Mouse (Mus musculus): ENCODE data around the gene Kcnmb2. TPM values are rescaled to one million over a fixed set of nuclear protein-coding genes. Genes with fewer than 3 reads are reported as not detected.

Kcnmb2 gene
- polyA plus RNA-seq, 1 experiment from 2014 or later: 0.35 TPM

GRCm38 (mm10) chr3:31954213-31954612 is 51.9 kb downstream of the Kcnmb2 start:
- WGBS: 59% methylated on average over 3 of the region's 3 CpGs
- no peaks in the 10 kb centered on the region for H3K36me3 ChIP-seq
- H3K27ac ChIP-seq: no peak overlapping the region

GRCm38 (mm10) chr3:31955004-31955403 is 52.7 kb downstream of the Kcnmb2 start:
- WGBS: 80% methylated on average over 2 of the region's 2 CpGs
- no peaks in the 10 kb centered on the region for H3K27me3 ChIP-seq (ENCODE audit: insufficient read depth, poor library complexity, severe bottlenecking)
- no peak overlapping the region for H3K27ac ChIP-seq
- no peaks in the 10 kb centered on the region for H3K4me1 ChIP-seq
- H3K36me3 ChIP-seq: no peaks in the 10 kb centered on the region
- no peak for DNase-seq (ENCODE audit: low spot score)
- H3K4me3 ChIP-seq: no peak overlapping the region
- no peaks in the 10 kb centered on the region for H3K9me3 ChIP-seq

More at GRCm38 (mm10) chr3:31954213-31954612, 51.9 kb downstream of the Kcnmb2 start:
- H3K9me3 ChIP-seq: no peaks in the 10 kb centered on the region
- no peaks in the 10 kb centered on the region for H3K27me3 ChIP-seq (ENCODE audit: insufficient read depth, poor library complexity, severe bottlenecking)
- DNase-seq (ENCODE audit: low spot score): no peak
- H3K4me3 ChIP-seq: no peak overlapping the region
- no peaks in the 10 kb centered on the region for H3K4me1 ChIP-seq

GRCm38 (mm10) chr3:31959821-31960220 is 57.5 kb downstream of the Kcnmb2 start:
- no peak overlapping the region for H3K4me3 ChIP-seq
- no peaks in the 10 kb centered on the region for H3K4me1 ChIP-seq
- no peaks in the 10 kb centered on the region for H3K36me3 ChIP-seq

GRCm38 (mm10) chr3:31961175-31961574 is 58.9 kb downstream of the Kcnmb2 start:
- no peaks in the 10 kb centered on the region for H3K27me3 ChIP-seq (ENCODE audit: insufficient read depth, poor library complexity, severe bottlenecking)
- H3K4me1 ChIP-seq: 0 out of 2 replicates have a peak, but pooled peaks cover 4% of the 10 kb centered on the region
- no peaks in the 10 kb centered on the region for H3K36me3 ChIP-seq
- WGBS: 71% methylated on average over 3 of the region's 3 CpGs
- H3K27ac ChIP-seq: no peak overlapping the region
- no peaks in the 10 kb centered on the region for H3K9me3 ChIP-seq
- DNase-seq (ENCODE audit: low spot score): no peak
- no peak overlapping the region for H3K4me3 ChIP-seq

More at GRCm38 (mm10) chr3:31959821-31960220, 57.5 kb downstream of the Kcnmb2 start:
- no peak for DNase-seq (ENCODE audit: low spot score)
- WGBS: 72% methylated on average over 5 of the region's 5 CpGs
- Histone ChIP-seq H3K27ac (no peak overlapping the region), H3K9me3 (no peaks in the 10 kb centered on the region), H3K27me3 (ENCODE audit: insufficient read depth, poor library complexity, severe bottlenecking) (no peaks in the 10 kb centered on the region)

GRCm38 (mm10) chr3:31963076-31963475 is 60.8 kb downstream of the Kcnmb2 start:
- no peak for DNase-seq (ENCODE audit: low spot score)
- H3K36me3 ChIP-seq: no peaks in the 10 kb centered on the region
- no peak overlapping the region for H3K27ac ChIP-seq
- WGBS: 87% methylated on average over 3 of the region's 3 CpGs
- no peak overlapping the region for H3K4me3 ChIP-seq
- H3K27me3 ChIP-seq (ENCODE audit: insufficient read depth, poor library complexity, severe bottlenecking): no peaks in the 10 kb centered on the region
- H3K4me1 ChIP-seq: peaks cover 6% of the 10 kb centered on the region
- H3K9me3 ChIP-seq: no peaks in the 10 kb centered on the region

GRCm38 (mm10) chr3:31979661-31980060 is 77.4 kb downstream of the Kcnmb2 start:
- no peak overlapping the region for H3K4me3 ChIP-seq
- WGBS: 21% methylated on average over 3 of the region's 3 CpGs
- no peaks in the 10 kb centered on the region for H3K4me1 ChIP-seq
- no peaks in the 10 kb centered on the region for H3K27me3 ChIP-seq (ENCODE audit: insufficient read depth, poor library complexity, severe bottlenecking)
- no peak for DNase-seq (ENCODE audit: low spot score)
- H3K36me3 ChIP-seq: no peaks in the 10 kb centered on the region
- no peak overlapping the region for H3K27ac ChIP-seq
- H3K9me3 ChIP-seq: no peaks in the 10 kb centered on the region

- no peaks in the 10 kb centered on the region for H3K9me3 ChIP-seq
- 57% methylated on average over 5 of the region's 5 CpGs for WGBS
- H3K4me3 ChIP-seq: no peak overlapping the region
- no peaks in the 10 kb centered on the region for H3K4me1 ChIP-seq
- H3K27me3 ChIP-seq (ENCODE audit: insufficient read depth, poor library complexity, severe bottlenecking): no peaks in the 10 kb centered on the region
- no peaks in the 10 kb centered on the region for H3K36me3 ChIP-seq
- H3K27ac ChIP-seq: no peak overlapping the region
- DNase-seq (ENCODE audit: low spot score): no peak
Observed at GRCm38 (mm10) chr3:31982444-31982843, 80.1 kb downstream of the Kcnmb2 start.

- Histone ChIP-seq H3K4me3 (no peak overlapping the region), H3K36me3 (no peaks in the 10 kb centered on the region)
- 81% methylated on average over 4 of the region's 4 CpGs for WGBS
Observed at GRCm38 (mm10) chr3:31985103-31985502, 82.8 kb downstream of the Kcnmb2 start.

GRCm38 (mm10) chr3:31991526-31992045 is 89.3 kb downstream of the Kcnmb2 start:
- Histone ChIP-seq H3K27ac (no peak overlapping the region), H3K36me3 (no peaks in the 10 kb centered on the region), H3K4me3 (no peak overlapping the region), H3K4me1 (0 out of 2 replicates have a peak, but pooled peaks cover 2% of the 10 kb centered on the region), H3K27me3 (ENCODE audit: insufficient read depth, poor library complexity, severe bottlenecking) (no peaks in the 10 kb centered on the region), H3K9me3 (no peaks in the 10 kb centered on the region)
- DNase-seq (ENCODE audit: low spot score): no peak
- 75% methylated on average over 5 of the region's 5 CpGs for WGBS

More at GRCm38 (mm10) chr3:31985103-31985502, 82.8 kb downstream of the Kcnmb2 start:
- DNase-seq (ENCODE audit: low spot score): no peak
- no peaks in the 10 kb centered on the region for H3K27me3 ChIP-seq (ENCODE audit: insufficient read depth, poor library complexity, severe bottlenecking)
- no peaks in the 10 kb centered on the region for H3K9me3 ChIP-seq
- H3K4me1 ChIP-seq: no peaks in the 10 kb centered on the region
- H3K27ac ChIP-seq: no peak overlapping the region

- Histone ChIP-seq H3K36me3 (no peaks in the 10 kb centered on the region), H3K27me3 (ENCODE audit: insufficient read depth, poor library complexity, severe bottlenecking) (no peaks in the 10 kb centered on the region), H3K9me3 (no peaks in the 10 kb centered on the region), H3K4me1 (no peaks in the 10 kb centered on the region), H3K27ac (no peak overlapping the region), H3K4me3 (no peak overlapping the region)
- 84% methylated on average over 5 of the region's 5 CpGs for WGBS
- DNase-seq (ENCODE audit: low spot score): no peak
Observed at GRCm38 (mm10) chr3:32011566-32011965, 109.3 kb downstream of the Kcnmb2 start.

GRCm38 (mm10) chr3:32012205-32012931 is 110.1 kb downstream of the Kcnmb2 start:
- Histone ChIP-seq H3K36me3 (no peaks in the 10 kb centered on the region), H3K4me3 (no peak overlapping the region), H3K27ac (no peak overlapping the region), H3K9me3 (no peaks in the 10 kb centered on the region), H3K27me3 (ENCODE audit: insufficient read depth, poor library complexity, severe bottlenecking) (no peaks in the 10 kb centered on the region), H3K4me1 (no peaks in the 10 kb centered on the region)
- WGBS: 80% methylated on average over 12 of the region's 12 CpGs
- no peak for DNase-seq (ENCODE audit: low spot score)

- Histone ChIP-seq H3K4me3 (no peak overlapping the region), H3K27ac (no peak overlapping the region), H3K4me1 (no peaks in the 10 kb centered on the region), H3K36me3 (no peaks in the 10 kb centered on the region), H3K27me3 (ENCODE audit: insufficient read depth, poor library complexity, severe bottlenecking) (no peaks in the 10 kb centered on the region), H3K9me3 (no peaks in the 10 kb centered on the region)
- WGBS: 86% methylated on average over 6 of the region's 6 CpGs
- DNase-seq (ENCODE audit: low spot score): no peak
Observed at GRCm38 (mm10) chr3:32020981-32021380, 118.7 kb downstream of the Kcnmb2 start.

- Histone ChIP-seq H3K9me3 (no peaks in the 10 kb centered on the region), H3K36me3 (no peaks in the 10 kb centered on the region), H3K4me1 (peaks cover 8% of the 10 kb centered on the region), H3K27me3 (ENCODE audit: insufficient read depth, poor library complexity, severe bottlenecking) (no peaks in the 10 kb centered on the region), H3K27ac (no peak overlapping the region), H3K4me3 (no peak overlapping the region)
- 52% methylated on average over 10 of the region's 10 CpGs for WGBS
- DNase-seq (ENCODE audit: low spot score): no peak
Observed at GRCm38 (mm10) chr3:32029375-32030050, 127.2 kb downstream of the Kcnmb2 start.

Measured in heart, embryonic 10.5 days (tissue).